ENCODE assay signal across 14 mouse cellular contexts in the genomic region with DNA sequence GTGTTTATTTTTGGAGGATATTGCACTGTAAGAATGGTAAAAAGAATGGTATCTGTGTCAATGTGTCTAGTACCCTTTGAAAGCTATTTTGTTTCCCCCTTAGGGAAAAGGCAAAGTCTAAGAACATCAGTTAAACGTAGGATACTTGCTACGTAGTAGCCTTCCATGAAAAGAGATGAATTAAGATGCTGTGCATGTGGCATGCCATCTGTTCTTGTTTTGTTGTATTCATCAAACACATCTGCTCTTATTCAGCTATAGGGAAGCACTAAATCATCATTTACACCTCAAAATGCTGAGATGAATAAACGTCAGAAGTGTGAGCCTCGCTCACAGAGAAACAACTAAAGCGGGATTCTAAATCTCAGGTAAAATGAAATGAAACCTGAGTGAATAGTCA.
DNase-seq lines count a peak whose midpoint lies in the region; ATAC-seq lines count a peak whose summit lies in the region.
"Had no signal": no experiment of that assay in that cellular context is flagged by ENCODE, and none has a peak within 500 bp of the region (broad histone marks: within the 10 kb centered on the region; RNA-seq: fewer than 3 reads in every experiment).

No protein-coding gene starts in this region.

- intact Hi-C loops in left cerebral cortex, postnatal 25 days (cut with DNase I) = no loop called here

- WGBS in midbrain, embryonic 14.5 days = 58% methylated on average over 5 of the region's 5 CpGs
- WGBS in midbrain, embryonic 11.5 days = 69% methylated on average over 5 of the region's 5 CpGs
- 50% methylated on average over 5 of the region's 5 CpGs for WGBS in forebrain, embryonic 14.5 days
- 81% methylated on average over 5 of the region's 5 CpGs for WGBS in intestine, embryonic 16.5 days

- no peak overlapping the region for H3K4me2 ChIP-seq in midbrain, embryonic 14.5 days (ENCODE audit: low read length)
- no peak overlapping the region for H3K4me2 ChIP-seq in midbrain, embryonic 11.5 days
- H3K4me2 ChIP-seq in forebrain, embryonic 14.5 days (ENCODE audit: low read length) = no peak overlapping the region
- no peak overlapping the region for H3K4me2 ChIP-seq in intestine, embryonic 16.5 days (ENCODE audit: low read depth, low read length)
- H3K4me2 ChIP-seq: embryonic facial prominence, embryonic 12.5 days; limb, embryonic 12.5 days had no signal

- no peaks in the 10 kb centered on the region for H3K36me3 ChIP-seq in midbrain, embryonic 14.5 days (ENCODE audit: control insufficient read depth, insufficient read depth, low read length)
- H3K36me3 ChIP-seq in midbrain, embryonic 11.5 days (ENCODE audit: control insufficient read depth, insufficient read depth, low read length) = no peaks in the 10 kb centered on the region
- no peaks in the 10 kb centered on the region for H3K36me3 ChIP-seq in forebrain, embryonic 14.5 days (ENCODE audit: control insufficient read depth, insufficient read depth, low read length)
- no peaks in the 10 kb centered on the region for H3K36me3 ChIP-seq in intestine, embryonic 16.5 days (ENCODE audit: control insufficient read depth, insufficient read depth, low read length)
- H3K36me3 ChIP-seq: embryonic facial prominence, embryonic 12.5 days; limb, embryonic 12.5 days had no signal

- no peak overlapping the region for H3K27ac ChIP-seq in midbrain, embryonic 14.5 days (replicated peaks; ENCODE audit: low read depth, low read length)
- no peak overlapping the region for H3K27ac ChIP-seq in midbrain, embryonic 11.5 days (ENCODE audit: low read depth, low read length)
- H3K27ac ChIP-seq in forebrain, embryonic 14.5 days (ENCODE audit: low read depth, low read length) = no peak overlapping the region
- H3K27ac ChIP-seq in intestine, embryonic 16.5 days (ENCODE audit: low read length) = no peak overlapping the region
- H3K27ac ChIP-seq: embryonic facial prominence, embryonic 12.5 days; limb, embryonic 12.5 days had no signal

- no peak overlapping the region for H3K9ac ChIP-seq in midbrain, embryonic 14.5 days (replicated peaks; ENCODE audit: low read length)
- H3K9ac ChIP-seq in midbrain, embryonic 11.5 days (ENCODE audit: low read length) = no peak overlapping the region
- H3K9ac ChIP-seq in forebrain, embryonic 14.5 days (ENCODE audit: low read length) = no peak overlapping the region
- H3K9ac ChIP-seq in intestine, embryonic 16.5 days (ENCODE audit: low read depth, low read length) = no peak overlapping the region
- H3K9ac ChIP-seq: embryonic facial prominence, embryonic 12.5 days; limb, embryonic 12.5 days had no signal

- no peaks in the 10 kb centered on the region for H3K27me3 ChIP-seq in midbrain, embryonic 14.5 days (ENCODE audit: control insufficient read depth, insufficient read depth, low read length)
- no peaks in the 10 kb centered on the region for H3K27me3 ChIP-seq in midbrain, embryonic 11.5 days (ENCODE audit: control insufficient read depth, insufficient read depth, low read length)
- H3K27me3 ChIP-seq in forebrain, embryonic 14.5 days (replicated peaks; ENCODE audit: control insufficient read depth, insufficient read depth, low read length) = no peaks in the 10 kb centered on the region
- H3K27me3 ChIP-seq in intestine, embryonic 16.5 days (replicated peaks; ENCODE audit: control insufficient read depth, insufficient read depth, low read length) = no peaks in the 10 kb centered on the region
- H3K27me3 ChIP-seq: embryonic facial prominence, embryonic 12.5 days; limb, embryonic 12.5 days had no signal

- H3K4me1 ChIP-seq in midbrain, embryonic 14.5 days (ENCODE audit: control insufficient read depth, insufficient read depth, low read length) = no peaks in the 10 kb centered on the region
- no peaks in the 10 kb centered on the region for H3K4me1 ChIP-seq in midbrain, embryonic 11.5 days (ENCODE audit: control insufficient read depth, insufficient read depth, low read length)
- no peaks in the 10 kb centered on the region for H3K4me1 ChIP-seq in forebrain, embryonic 14.5 days (ENCODE audit: control insufficient read depth, insufficient read depth, low read length)
- no peaks in the 10 kb centered on the region for H3K4me1 ChIP-seq in intestine, embryonic 16.5 days (ENCODE audit: control insufficient read depth, insufficient read depth, low read length)
- H3K4me1 ChIP-seq: embryonic facial prominence, embryonic 12.5 days; limb, embryonic 12.5 days had no signal

- H3K9me3 ChIP-seq in midbrain, embryonic 14.5 days (ENCODE audit: control insufficient read depth, low read length) = no peaks in the 10 kb centered on the region
- no peaks in the 10 kb centered on the region for H3K9me3 ChIP-seq in midbrain, embryonic 11.5 days (ENCODE audit: control insufficient read depth, low read length)
- H3K9me3 ChIP-seq in forebrain, embryonic 14.5 days (replicated peaks; ENCODE audit: control insufficient read depth, low read length) = no peaks in the 10 kb centered on the region
- no peaks in the 10 kb centered on the region for H3K9me3 ChIP-seq in intestine, embryonic 16.5 days (ENCODE audit: control insufficient read depth, low read length)
- H3K9me3 ChIP-seq: embryonic facial prominence, embryonic 12.5 days; limb, embryonic 12.5 days had no signal

- H3K4me3 ChIP-seq in midbrain, embryonic 14.5 days (replicated peaks; ENCODE audit: low read depth, low read length) = no peak overlapping the region
- no peak overlapping the region for H3K4me3 ChIP-seq in midbrain, embryonic 11.5 days (ENCODE audit: low read depth, low read length)
- no peak overlapping the region for H3K4me3 ChIP-seq in forebrain, embryonic 14.5 days (ENCODE audit: low read depth, low read length)
- no peak overlapping the region for H3K4me3 ChIP-seq in intestine, embryonic 16.5 days (ENCODE audit: low read length)
- H3K4me3 ChIP-seq: embryonic facial prominence, embryonic 12.5 days; limb, embryonic 12.5 days had no signal

- DNase-seq in frontal cortex, postnatal 14 days (ENCODE audit: low spot score in 2 of 2) = no peak
- peak; percentile 31 for DNase-seq in midbrain, embryonic 14.5 days
- DNase-seq in midbrain, embryonic 11.5 days (ENCODE audit: low spot score, missing footprints) = no peak
- DNase-seq in forebrain, embryonic 14.5 days (ENCODE audit: low spot score) = peak; percentile 83
- peak; percentile 27 to 69 for DNase-seq in left cerebral cortex, postnatal 25 days (ENCODE audit: low spot score in 2 of 2)
- DNase-seq in cerebellum, adult 8-10 months = no peak
- DNase-seq: gastrocnemius, postnatal 25 days; kidney, postnatal 14 days; lung, adult 18-20 months had no signal

- ATAC-seq in frontal cortex, adult (ENCODE audit: low TSS enrichment) = peak; percentile 93
- no peak; the same call in 1 of the 2 replicates for ATAC-seq in midbrain, embryonic 14.5 days (ENCODE audit: low FRiP score, low TSS enrichment)
- no peak for ATAC-seq in midbrain, embryonic 11.5 days (ENCODE audit: low FRiP score)
- ATAC-seq in forebrain, embryonic 14.5 days = peak; percentile 91
- no peak for ATAC-seq in intestine, embryonic 16.5 days
- ATAC-seq: inflammation-experienced regulatory T-cells, adult 6 months had no signal

Comparison
In these comparisons a context has a peak if more than half of its experiments do, and no peak if none do; other contexts are left out.
1. DNase-seq: peak in midbrain, embryonic 14.5 days (single experiment), forebrain, embryonic 14.5 days (single experiment) and left cerebral cortex, postnatal 25 days (2 of 2); none in frontal cortex, postnatal 14 days (0 of 2), midbrain, embryonic 11.5 days (single experiment) and cerebellum, adult 8-10 months (single experiment).
2. ATAC-seq: peak in frontal cortex, adult (single experiment) and forebrain, embryonic 14.5 days (single experiment); none in midbrain, embryonic 14.5 days (single experiment), midbrain, embryonic 11.5 days (single experiment) and intestine, embryonic 16.5 days (single experiment).